Mouse (Mus musculus): ENCODE data around the gene Bpifb9a.
"Not testable (repeated sequence)": the region's sequence is repeated elsewhere in the genome, so short reads cannot be mapped to it uniquely, and the experiment has no call there.

Gene Bpifb9a

GRCm38 (mm10) chr2:154292833-154293232 lies 35.2 kb downstream of the Bpifb9a start:
- in situ Hi-C loops (cut with MboI; ENCODE audit: low pct_unique_long_range_greater_than_20kb in 1 of 2, low sequenced_read_pairs in 2 of 2, unreplicated experiment in 1 of 2), result loop anchor here in 1 of 2 experiments (5.0 kb wide), 1 partner anchor 76 kb away; no protein-coding TSS in a partner anchor

GRCm38 (mm10) chr2:154294746-154295145 lies 37.1 kb downstream of the Bpifb9a start:
- in situ Hi-C loops (cut with MboI; ENCODE audit: low pct_unique_long_range_greater_than_20kb in 1 of 2, low sequenced_read_pairs in 2 of 2, unreplicated experiment in 1 of 2), result loop anchor here in 1 of 2 experiments (5.0 kb wide), 1 partner anchor 77 kb away; no protein-coding TSS in a partner anchor

- in situ Hi-C loops (cut with MboI; ENCODE audit: low pct_unique_long_range_greater_than_20kb in 1 of 2, low sequenced_read_pairs in 2 of 2, unreplicated experiment in 1 of 2), result loop anchor here in 1 of 2 experiments (5.0 kb wide), 1 partner anchor 83 kb away; no protein-coding TSS in a partner anchor
Observed at GRCm38 (mm10) chr2:154300496-154300895, 42.8 kb downstream of the Bpifb9a start.

- in situ Hi-C loops (cut with MboI; ENCODE audit: low pct_unique_long_range_greater_than_20kb in 1 of 2, low sequenced_read_pairs in 2 of 2, unreplicated experiment in 1 of 2), result loop anchor here in 1 of 2 experiments (5.0 kb wide), 1 partner anchor 84 kb away; no protein-coding TSS in a partner anchor
Observed at GRCm38 (mm10) chr2:154301763-154302162, 44.1 kb downstream of the Bpifb9a start.

- in situ Hi-C loops (cut with MboI; ENCODE audit: low pct_unique_long_range_greater_than_20kb in 1 of 2, low sequenced_read_pairs in 2 of 2, unreplicated experiment in 1 of 2), result loop anchor here in 1 of 2 experiments (5.0 kb wide), 1 partner anchor 87 kb away; no protein-coding TSS in a partner anchor
Observed at GRCm38 (mm10) chr2:154304604-154305003, 47.0 kb downstream of the Bpifb9a start.

- in situ Hi-C loops (cut with MboI; ENCODE audit: low pct_unique_long_range_greater_than_20kb in 1 of 2, low sequenced_read_pairs in 2 of 2, unreplicated experiment in 1 of 2), result not testable (repeated sequence)
Observed at GRCm38 (mm10) chr2:154306927-154307326, 49.3 kb downstream of the Bpifb9a start, which contains the start of gene Bpifb9b. Bpifb9b (plus strand) TSS chr2:154307227.

GRCm38 (mm10) chr2:154313771-154314170 lies 56.1 kb downstream of the Bpifb9a start:
- in situ Hi-C loops (cut with MboI; ENCODE audit: low pct_unique_long_range_greater_than_20kb in 1 of 2, low sequenced_read_pairs in 2 of 2, unreplicated experiment in 1 of 2), result not testable (repeated sequence)
